Mouse (Mus musculus): ENCODE measurements around the gene Ppt2. TPM values are rescaled to one million over a fixed set of nuclear protein-coding genes. Genes with fewer than 3 reads are reported as not detected.

Ppt2 gene
- total RNA-seq, 2 experiments from 2014 or later, result 39.0 to 45.7 TPM

GRCm38 (mm10) chr17:34567311-34567710, 61.0 kb downstream of the Ppt2 start:
- intact Hi-C loops (cut with DNase I), result loop anchor here (2.0 kb wide), 1 partner anchor 19 kb away; no protein-coding TSS in a partner anchor

More at GRCm38 (mm10) chr17:34567311-34567710, 61.0 kb downstream of the Ppt2 start:
- DNase-seq, result no peak

Other genes starting within 250 kb of the Ppt2 start
- not detected for gene BC051142, start 229.7 kb downstream of the Ppt2 start, total RNA-seq (2021)
- gene Btnl4, start 151.2 kb downstream of the Ppt2 start, total RNA-seq (2021), result not detected
- gene Btnl6, start 111.2 kb downstream of the Ppt2 start, total RNA-seq (2021), result not detected
- gene Notch4, start 64.2 kb downstream of the Ppt2 start, total RNA-seq (2021), result 10 to 100 TPM; 41.8 to 56.5 TPM
- 1 to 10 TPM; 5.1 to 5.6 TPM for gene Gpsm3, start 38.7 kb downstream of the Ppt2 start, total RNA-seq (2021)
- gene Pbx2, start 37.2 kb downstream of the Ppt2 start, total RNA-seq (2021), result 10 to 100 TPM; 26.1 to 30.4 TPM
- gene Ager, start 30.6 kb downstream of the Ppt2 start, total RNA-seq (2021), result 1 to 10 TPM; 1.1 to 1.6 TPM
- gene Rnf5, start 24.8 kb downstream of the Ppt2 start, total RNA-seq (2021), result 10 to 100 TPM; 37.0 to 39.2 TPM
- 10 to 100 TPM; 54.4 to 56.5 TPM for gene Agpat1, start 24.2 kb downstream of the Ppt2 start, total RNA-seq (2021)
- gene Egfl8, start 12.5 kb downstream of the Ppt2 start, total RNA-seq (2021), result 1 to 10 TPM; 2.1 to 3.5 TPM
- 1 to 10 TPM in 1 of 2 experiments, under 1 TPM in 1; 0.89 to 1.2 TPM for gene Prrt1, start 1.0 kb upstream of the Ppt2 start, total RNA-seq (2021)
- 1 to 10 TPM; 8.5 to 9.9 TPM for gene Fkbpl, start 16.3 kb upstream of the Ppt2 start, total RNA-seq (2021)
- 10 to 100 TPM; 19.0 to 19.3 TPM for gene Atf6b, start 18.6 kb upstream of the Ppt2 start, total RNA-seq (2021)
- 10 to 100 TPM; 63.9 to 66.5 TPM for gene Tnxb, start 42.0 kb upstream of the Ppt2 start, total RNA-seq (2021)
- 10 to 100 TPM; 15.8 to 19.5 TPM for gene C4b, start 115.4 kb upstream of the Ppt2 start, total RNA-seq (2021)
- not detected for gene Cyp21a1, start 176.1 kb upstream of the Ppt2 start, total RNA-seq (2021)
- 10 to 100 TPM; 12.5 to 13.5 TPM for gene Stk19, start 208.4 kb upstream of the Ppt2 start, total RNA-seq (2021)
- 10 to 100 TPM; 16.9 to 20.5 TPM for gene Dxo, start 208.5 kb upstream of the Ppt2 start, total RNA-seq (2021)
- gene Skiv2l, start 221.7 kb upstream of the Ppt2 start, total RNA-seq (2021), result 10 to 100 TPM; 27.6 to 29.3 TPM
- gene Nelfe, start 221.9 kb upstream of the Ppt2 start, total RNA-seq (2021), result 10 to 100 TPM; 21.0 to 21.3 TPM
- gene Cfb, start 234.0 kb upstream of the Ppt2 start, total RNA-seq (2021), result 1 to 10 TPM; 3.5 to 7.0 TPM